Mouse (Mus musculus) A20 (cell line): Measurements from ENCODE around the gene Bahd1.

ENCODE experiments used
- DNase-seq: peaks from one replicate; pipeline ENCODE4 v3.0.0-alpha.2; 2011; ENCODE audit warnings: low read depth, low spot score

The Bahd1 gene

DNA sequence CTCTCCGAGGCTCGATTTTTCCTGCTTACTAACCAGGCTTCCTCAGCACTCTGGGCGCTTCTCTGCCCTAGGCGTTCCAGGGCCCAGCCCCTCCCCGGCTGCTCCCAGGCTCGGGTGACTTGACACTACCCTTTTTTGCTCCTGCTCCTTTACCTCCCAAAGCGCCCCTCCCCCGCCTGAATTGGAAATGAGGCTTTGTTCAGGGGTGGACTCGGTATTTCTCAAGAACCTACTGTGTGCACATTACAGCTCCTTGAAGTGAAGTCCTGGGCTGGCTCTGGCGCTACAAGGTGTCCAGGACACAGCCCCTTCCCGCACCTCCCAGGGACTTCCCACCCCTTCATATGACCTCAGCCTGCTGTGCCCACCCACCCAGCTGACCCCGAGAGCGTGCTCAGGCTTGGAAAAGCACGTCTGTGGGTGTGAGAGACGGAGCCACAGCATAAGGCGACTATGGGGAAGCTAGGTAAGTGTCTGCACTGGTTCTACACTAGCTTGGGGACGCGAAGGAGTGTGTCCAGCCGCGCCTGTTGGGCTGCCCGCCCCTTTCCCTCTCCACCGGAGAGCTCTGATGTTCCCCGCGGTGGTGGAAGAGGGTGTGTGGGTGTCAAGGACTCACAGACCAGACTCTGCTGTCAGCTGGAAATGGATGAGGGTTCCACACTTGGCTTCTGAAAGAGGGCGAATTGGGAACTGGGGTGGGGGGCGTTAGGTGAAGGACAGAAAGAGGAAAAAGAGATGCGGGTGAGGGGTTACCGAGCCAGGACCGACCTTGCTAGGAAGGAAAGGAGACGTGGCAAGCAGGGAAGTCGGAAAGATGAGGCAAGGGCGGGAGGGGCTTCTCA is at the start of gene Bahd1:
Gene Bahd1, plus strand, starts transcription at position 397 of the 845 bp plus-strand sequence.
- no peak for DNase-seq

DNA sequence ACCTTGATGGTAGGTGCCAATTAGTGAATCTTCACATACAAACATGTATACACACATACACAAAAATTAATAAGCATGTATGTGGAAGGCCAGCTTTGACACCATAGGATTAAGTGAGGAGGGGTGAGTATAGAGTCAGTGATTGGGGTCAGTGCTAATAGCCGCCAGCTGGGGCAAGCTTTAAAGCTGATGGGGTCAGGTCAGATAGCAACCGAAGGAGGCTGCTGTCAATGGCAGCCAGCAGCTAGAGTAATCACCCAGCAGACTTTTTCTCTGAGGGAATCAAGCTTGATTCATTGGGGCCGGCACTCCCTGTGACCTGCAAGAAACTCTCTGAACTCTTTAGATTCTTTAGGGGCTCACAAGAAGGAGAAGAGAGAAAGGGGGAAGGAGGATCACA is 48.4 kb upstream of the Bahd1 start:
- DNase-seq = no peak

DNA sequence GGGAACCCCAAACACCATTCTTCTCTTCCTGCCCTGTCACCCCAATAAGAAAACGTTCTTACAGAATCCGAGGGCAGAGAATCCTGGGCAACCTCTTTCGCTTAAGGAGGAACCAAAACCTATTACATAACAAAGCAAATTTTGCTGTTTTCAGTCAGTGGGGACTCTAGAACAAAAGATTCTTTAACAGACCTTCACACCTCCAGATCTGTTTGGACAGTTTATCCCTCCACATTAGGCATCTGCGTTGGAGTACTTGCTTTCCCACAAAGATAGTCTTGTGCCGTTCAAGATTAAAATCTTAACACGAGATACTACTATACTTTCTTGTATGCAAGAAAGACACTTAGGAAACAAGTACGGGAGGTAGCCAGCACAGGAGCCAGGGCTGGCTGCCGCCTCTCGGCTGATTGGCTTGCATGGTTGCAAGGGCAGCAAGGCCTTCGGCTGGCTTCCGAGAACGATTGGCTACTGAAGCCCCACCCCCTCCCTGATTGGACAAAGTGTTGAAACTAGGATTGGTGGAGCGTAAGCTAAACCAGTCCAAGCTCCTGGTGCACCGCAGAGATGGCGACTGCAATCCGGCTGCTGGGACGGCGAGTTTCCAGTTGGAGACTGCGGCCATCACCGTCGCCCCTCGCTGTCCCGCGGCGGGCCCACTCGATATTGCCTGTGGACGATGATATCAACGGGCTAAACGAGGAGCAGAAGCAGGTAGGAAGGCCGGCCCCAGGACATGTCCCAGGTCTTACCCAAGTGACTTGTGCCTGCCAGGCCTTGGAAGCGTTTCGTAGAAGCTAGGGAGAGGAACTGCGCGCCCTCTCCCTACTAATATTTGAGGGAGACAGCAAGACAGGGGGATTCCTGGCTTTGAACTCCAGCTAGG is 38.5 kb upstream of the Bahd1 start, which contains the start of gene Ivd:
Gene Ivd, plus strand, starts transcription at position 501 of the 886 bp plus-strand sequence.
- DNase-seq = peak; percentile 96

DNA sequence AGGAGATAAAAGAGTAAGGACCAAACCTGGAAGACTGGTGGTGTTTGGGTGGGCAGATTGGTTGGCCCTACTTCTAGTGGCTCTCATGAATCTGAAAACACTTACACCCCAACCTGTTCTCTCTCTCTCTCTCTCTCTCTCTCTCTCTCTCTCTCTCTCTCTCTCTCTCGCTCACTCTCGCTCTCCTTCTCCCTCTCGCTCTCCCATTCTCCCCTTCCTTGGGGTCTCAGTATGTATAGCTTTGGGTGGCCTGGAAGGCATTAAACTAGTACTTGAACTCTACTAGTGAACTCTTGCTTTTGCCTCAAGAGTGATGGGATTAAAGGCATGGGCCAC is 37.9 kb upstream of the Bahd1 start:
- DNase-seq = no peak

DNA sequence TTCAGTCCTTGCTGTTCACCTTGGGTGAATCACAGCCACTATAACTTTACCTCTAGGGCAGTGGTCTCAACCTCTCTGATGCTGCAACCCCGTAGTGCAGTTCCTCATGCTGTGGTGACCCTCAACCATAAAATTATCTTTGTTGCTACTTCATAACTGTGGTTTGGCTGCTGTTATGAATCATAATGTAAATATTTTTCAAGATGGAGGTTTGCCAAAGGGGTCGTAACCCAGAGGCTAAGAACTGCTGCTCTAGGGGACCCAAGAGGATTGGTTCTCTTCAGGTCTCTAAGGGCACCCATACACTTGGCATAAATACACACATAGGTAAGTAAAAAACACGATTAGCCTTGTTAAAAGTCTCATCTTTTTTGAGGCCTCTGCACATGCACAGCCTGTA is 29.6 kb upstream of the Bahd1 start:
- DNase-seq = no peak

DNA sequence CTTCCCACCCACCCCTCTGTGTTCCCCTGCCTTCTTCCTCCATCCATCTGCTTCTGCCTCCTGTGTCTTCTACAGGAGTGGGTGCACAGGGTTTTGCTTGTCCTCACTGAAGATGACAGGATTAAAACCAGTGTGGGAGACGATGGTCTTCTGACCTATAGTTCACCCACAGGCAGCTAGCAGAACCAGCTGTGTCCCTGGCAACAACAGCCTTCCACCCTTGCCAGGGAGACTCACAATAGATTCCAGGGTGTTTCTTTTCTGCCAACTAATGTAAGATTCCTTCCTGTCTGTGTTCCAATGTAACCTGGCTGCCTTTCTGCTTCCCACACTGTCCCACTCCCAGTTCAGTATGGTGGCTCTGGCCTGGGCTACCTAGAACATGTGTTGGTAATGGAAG is 29.1 kb upstream of the Bahd1 start:
- no peak for DNase-seq

DNA sequence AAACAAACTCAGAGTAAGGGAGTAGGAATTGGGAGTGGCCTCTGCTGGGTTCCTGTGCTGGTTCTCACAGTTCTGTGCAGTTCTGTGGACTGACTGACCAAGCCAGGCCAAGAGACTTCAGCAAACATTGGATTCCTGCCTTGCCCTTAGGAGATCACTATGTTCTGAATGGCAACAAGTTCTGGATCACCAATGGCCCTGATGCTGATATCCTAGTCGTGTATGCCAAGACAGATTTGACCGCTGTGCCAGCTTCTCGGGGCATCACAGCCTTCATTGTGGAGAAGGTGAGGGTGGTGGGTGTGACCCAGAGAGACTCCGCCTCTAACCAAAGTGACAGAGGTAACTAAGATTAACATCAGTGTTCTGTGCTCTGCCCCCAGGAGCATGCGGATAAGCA is 27.2 kb upstream of the Bahd1 start:
- no peak for DNase-seq

DNA sequence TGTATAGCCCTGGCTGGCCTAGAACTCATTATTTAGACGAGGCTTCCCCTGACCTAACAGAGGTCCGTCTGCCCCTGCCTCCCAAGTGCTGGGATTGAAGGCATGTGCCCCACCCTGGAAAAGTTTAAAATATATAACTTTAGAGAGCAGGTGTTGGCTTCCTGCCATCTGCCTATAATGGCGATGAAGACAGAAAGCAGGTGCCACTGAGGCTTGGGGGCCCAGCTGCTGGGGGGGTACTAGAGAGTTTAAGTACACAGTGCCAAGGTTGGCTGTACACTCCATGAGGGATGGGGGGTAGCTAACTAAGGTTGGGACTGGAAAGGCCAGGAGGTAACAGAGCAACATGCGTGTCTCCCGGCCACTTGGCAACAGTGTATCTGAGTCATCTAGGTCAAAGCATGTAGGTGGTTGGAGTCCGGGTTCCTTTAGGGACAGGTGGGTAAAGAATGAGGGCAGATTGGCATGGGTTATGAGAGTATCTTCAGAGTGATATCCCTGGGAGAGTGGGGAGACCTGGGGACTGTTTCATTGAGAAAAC is 26.2 kb upstream of the Bahd1 start:
- no peak for DNase-seq

DNA sequence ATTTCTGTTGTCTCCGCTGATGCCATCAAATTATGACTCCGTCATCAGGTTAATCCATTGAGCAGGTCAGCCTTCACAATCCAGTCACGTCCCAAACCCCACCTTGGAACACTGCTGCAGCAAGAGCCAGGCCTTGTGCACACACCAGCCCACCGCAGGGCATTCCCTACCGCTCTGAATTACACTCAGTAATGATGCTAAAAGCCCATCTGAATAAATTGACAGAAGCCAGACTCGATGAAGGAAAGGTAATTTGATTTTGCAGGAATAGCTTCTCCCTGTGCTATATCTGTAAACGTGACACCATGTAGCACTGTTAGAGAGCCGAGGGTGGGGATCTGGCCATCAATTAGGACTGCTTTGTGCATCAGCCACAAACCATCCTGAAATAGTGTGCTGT is 24.9 kb upstream of the Bahd1 start:
- no peak for DNase-seq

DNA sequence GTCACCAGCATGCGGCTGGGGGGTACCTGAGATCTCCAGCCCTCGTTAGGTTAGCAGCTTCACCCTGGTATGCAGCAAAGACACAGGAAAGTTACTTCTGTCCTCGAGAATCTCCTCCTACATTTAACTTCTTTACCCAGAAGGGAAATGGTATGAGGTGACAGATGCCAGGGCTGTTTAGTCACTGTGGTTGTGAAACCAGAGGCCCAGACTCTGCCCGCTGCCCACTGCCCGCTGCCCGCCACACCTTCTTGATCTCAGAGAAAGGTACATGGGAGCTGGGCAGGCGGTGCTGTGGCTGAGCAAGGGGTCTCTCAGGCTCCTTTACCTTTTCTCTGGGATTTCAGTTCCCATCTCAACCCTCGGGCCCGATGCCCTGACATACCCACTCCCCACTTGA is 23.7 kb upstream of the Bahd1 start:
- DNase-seq = no peak

DNA sequence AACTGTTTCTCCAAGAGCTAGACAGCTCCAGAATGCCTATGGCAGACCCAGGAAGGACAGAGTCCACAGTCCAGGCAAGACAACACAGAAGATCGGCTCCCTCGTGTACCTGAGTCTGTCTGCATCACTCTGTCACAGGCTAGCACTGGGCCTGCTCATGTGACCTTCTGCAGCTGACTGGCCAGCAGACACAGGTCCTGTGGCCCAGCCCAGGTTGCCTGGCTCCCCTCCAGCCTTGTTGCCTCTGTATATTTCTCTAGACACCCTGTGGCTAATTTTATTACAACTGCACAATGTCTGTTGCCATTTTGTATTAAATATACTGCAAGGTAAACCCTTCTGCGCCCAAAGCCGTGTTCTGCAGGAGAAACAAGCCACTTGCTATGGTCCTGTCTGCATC is 19.2 kb upstream of the Bahd1 start:
- DNase-seq = no peak

DNA sequence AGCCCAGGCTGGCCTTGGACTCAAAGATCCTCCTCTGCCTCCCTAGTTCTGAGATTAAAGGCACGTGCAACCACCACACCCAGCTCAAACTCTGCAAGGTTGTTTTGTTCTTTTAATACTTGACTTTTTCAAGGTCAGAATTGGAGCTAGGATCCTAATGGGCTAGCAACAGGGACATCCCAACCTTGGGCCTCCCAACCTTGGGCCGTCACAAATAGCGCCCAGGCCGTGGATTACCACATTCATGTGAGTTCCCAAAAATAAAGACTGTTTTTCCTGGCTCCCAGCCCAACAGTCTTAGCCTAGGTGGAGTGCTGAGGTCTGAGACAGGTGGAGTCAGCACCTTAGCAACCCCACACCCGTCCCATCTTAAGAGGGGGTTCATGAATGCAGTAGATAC is 18.2 kb upstream of the Bahd1 start:
- DNase-seq = no peak

DNA sequence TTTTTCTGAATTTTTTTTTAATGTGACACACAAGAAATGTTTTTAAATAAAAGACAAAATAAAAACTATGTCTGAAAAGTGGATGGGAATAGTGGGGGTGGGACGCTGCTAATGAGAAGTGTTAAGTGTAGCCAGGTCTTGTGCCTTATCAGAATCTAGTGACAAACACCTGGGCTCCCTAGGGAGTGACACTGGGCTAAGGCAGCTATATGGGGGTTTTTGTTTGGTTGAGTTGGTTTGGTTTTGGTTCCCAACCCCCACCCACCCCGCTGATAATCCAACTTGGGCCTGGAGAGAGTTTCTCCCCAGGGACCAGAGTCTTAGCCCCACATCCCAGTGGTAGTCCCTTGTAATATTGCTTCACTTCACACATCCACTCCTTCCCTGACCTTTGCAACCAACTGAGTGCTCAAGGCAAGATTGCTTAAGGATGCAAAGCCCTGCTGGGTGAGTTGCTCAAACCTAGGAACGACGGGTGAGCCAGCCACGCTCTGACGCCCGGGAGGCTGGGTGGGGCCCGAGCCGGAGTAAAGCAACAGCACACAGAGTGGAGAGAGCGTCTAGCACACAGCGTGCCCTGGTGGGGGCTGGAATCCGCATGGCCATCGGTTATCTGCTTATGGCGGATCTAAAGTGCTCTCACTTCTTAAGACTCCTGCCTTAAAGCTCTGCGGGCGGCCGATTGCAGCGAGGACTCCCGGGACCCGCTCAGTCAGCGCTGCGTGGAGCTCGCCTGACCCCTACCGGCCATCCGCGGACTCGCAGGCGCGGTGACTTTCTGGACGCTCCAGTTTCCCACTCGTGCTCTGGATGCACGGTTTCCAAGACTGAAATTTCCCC is 17.1 kb upstream of the Bahd1 start:
- DNase-seq = peak; percentile 85

DNA sequence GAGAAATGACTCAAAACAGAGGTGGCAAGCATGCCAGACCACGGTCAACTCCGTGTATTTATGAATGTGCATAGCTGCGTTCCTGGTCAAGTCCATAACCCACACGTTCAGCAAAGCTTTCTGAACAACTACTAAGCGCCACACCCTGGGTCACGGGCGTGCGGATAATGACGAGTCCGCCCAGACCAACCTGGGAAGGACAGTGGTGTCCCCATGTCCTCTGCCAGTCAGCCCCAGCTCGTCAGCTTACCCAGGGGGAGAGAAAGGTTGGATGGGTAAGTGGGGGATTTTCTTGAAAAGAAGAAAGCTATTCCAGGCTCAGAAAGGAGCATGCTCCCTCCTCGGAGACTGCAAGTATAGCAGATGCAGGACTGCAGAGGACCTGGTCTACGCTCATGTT is 12.7 kb upstream of the Bahd1 start:
- DNase-seq = no peak

DNA sequence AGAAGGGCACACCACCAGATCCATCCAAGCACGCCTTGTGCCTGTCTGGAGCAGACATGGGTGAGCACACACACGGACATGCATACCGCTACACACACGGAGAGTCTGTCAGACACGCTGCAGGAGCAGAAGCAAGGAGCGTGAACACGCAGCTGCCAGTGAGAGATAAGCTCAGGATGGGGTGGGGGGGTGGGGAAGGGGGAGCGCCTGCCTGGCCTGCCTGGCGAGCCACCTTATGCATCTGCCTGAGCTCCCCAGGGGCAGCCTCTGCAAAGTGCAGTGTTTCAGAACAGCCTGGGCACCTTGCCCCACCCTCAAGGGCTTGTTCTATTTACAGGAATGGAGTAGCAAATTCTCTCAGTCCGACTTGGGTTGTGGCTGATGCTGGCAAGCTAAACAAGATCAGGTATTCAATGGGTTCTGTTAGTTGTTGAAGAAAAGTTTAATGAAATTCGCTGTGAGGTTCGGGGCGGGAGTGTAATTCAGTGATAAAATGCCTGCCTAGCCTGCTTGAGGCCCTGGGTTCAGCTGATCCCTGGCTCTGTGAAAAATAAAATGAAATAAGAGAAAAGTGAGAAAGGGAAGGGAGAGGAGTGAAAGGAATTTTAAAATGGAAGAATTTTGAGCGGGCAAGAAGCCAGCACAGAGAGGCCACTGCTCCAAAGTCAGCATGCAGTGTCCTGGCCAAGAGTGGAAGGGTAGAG is 12.2 kb upstream of the Bahd1 start:
- DNase-seq = peak; percentile 65

DNA sequence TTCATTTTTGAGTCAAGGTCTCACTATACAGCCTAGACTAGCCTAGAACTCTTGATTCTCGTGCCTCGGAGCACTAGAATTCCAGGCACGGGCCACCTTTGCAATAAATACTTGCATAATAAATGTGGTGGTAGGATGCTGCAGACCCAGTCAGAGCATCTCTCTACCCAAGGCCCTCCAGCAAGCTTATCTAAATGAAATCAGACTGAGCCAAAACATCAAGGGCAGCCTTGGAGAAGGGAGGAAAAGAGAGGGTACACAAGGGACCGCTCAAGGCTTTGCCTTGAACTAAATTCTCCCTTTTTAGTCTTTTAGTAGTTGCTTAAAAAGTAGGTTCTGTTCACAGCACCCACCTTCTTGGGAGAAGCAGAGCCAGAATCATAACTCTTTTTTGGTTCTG is 9.0 kb upstream of the Bahd1 start:
- no peak for DNase-seq

DNA sequence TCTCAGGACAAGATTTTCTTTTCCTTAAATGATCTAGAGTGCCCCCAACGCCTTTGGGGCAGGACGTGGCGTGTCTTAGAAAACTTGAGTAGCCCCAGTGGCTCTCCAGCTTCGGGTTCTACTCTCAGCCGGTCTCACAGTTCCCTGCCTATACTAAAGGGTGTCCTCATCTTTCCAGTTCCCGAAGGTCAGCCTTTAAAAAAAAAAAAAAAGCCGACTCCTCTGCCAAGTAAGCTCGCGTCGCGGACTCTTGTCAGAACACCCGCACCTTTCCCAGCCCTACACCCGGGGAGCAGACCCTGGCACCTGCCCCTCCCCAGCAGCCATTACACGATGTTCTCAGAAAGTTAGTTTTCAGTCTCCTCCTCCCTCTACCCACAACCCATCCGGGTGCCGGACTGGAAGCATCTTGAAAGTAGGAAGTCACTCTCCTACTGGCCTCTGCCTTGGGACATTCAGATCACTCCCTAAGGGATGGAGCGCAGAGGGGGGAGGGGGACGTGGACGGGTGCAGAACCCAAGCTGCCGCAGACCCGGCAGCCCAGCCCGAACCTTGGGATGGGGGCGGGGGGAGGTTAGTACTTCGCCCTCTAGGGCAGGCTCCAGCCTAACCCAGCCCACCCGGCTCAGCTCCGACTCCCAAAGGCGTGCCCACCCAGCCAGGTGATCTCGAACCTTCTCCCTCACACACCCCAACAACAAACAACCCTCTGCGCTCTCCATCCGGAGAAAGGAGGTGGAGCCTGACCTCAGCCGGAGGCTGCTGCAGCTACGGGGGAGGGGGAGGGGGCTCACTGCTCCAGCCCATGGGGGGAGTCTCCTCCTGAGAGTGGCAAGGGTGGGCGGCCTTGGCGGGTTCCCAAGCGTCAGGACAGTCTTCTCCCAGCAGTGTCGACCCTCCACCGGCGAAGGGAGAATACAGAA is 3.9 kb upstream of the Bahd1 start:
- DNase-seq = no peak

DNA sequence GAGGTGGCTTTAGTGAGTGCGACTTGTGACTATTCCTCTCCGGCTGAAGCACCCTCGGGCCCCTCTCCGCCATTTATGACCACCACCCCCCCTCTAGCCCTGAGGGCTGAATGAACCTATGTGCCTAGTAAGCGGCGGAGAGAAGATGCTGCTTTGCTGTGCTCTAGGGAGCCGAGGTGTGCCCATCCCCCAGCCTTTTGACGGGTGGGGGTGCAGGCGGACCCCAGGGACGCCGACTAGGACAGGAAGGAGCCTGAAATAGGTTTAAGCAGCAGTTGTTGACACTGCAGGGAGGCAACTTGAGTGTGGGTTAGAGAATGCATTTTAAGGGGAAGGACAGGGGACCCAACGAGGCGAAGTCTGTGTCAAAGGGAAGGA is 3.3 kb upstream of the Bahd1 start:
- DNase-seq = no peak

DNA sequence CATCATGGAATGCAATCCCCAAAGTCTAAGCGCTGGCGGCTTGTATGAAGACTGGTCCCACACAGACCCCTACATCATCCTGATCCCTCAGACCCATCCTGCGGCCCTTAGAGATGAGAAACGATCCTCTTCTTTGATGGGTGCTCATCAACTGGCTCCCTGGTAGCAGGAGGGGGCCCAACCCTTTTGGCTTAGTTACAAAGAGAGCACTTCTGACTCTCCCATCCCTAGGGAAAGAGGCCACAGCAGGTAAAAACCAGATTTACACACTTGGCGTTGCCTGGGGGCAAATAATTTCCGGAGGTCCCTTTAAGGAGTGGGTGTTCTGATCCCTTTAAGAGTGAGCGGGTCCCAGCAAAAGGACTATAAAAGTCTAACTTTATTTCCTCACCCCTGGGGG is 2.8 kb upstream of the Bahd1 start:
- no peak for DNase-seq

DNA sequence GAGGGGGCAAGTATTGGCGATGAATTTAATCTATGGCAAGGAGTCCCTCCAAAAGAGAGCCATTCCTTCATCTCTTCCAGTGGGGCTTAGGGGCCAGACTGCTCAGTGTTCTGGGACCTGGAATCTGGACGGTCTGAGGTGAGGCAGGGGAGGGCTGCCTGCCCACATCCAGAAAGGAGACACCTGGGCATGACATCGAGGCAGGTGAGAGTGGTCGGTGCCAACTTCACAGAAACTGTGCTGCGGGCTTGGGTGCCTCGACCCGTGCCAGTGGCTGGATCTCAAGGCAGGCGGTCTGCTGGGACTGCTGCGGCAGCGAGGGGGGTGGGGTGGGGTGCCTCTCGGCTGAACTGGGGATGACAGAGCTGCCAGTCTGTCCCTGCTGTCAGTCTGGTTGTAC is 2.4 kb upstream of the Bahd1 start:
- DNase-seq = no peak
